Mouse (Mus musculus) ES-E14 (cell line): ENCODE measurements around the gene Frat1.

Experiments used
- HCFC1 ChIP-seq: IDR thresholded peaks from 2 replicates; pipeline ENCODE4 v1.6.1; 2012; ENCODE audit warnings: low read length, inconsistent platforms, borderline replicate concordance; ENCODE audit not compliant: insufficient read depth
- ZC3H11A ChIP-seq: IDR thresholded peaks from 2 replicates; pipeline ENCODE4 v1.6.1; 2012; ENCODE audit warnings: low read depth, mild to moderate bottlenecking, inconsistent platforms, low read length, borderline replicate concordance

- TF ChIP-seq ZC3H11A, result no peak
- no peak for TF ChIP-seq HCFC1
Measured at GRCm38 (mm10) chr19:41817325-41817724, 12.4 kb upstream of the Frat1 start.
